Mouse (Mus musculus) spleen, postnatal 10 days (tissue): ENCODE measurements around the gene Dach1.

ENCODE experiments used
- DNase-seq, 2 experiments: peaks; one replicate each; pipeline ENCODE4 v3.0.0; 2021 to 2022; ENCODE audit warnings: low spot score in 2 of 2

Dach1 gene

GRCm38 (mm10) chr14:98108764-98109163, 60.8 kb downstream of the Dach1 start:
- no peak for DNase-seq

GRCm38 (mm10) chr14:98106208-98106607, 63.4 kb downstream of the Dach1 start:
- DNase-seq, result no peak

GRCm38 (mm10) chr14:98104314-98104955, 65.1 kb downstream of the Dach1 start:
- DNase-seq, result no peak

- DNase-seq, result no peak
Observed at GRCm38 (mm10) chr14:98095229-98095628, 74.3 kb downstream of the Dach1 start.

GRCm38 (mm10) chr14:98089246-98089645, 80.3 kb downstream of the Dach1 start:
- no peak for DNase-seq

- no peak for DNase-seq
Observed at GRCm38 (mm10) chr14:98087355-98087754, 82.2 kb downstream of the Dach1 start.

- no peak for DNase-seq
Observed at GRCm38 (mm10) chr14:98086794-98087193, 82.8 kb downstream of the Dach1 start.

- no peak for DNase-seq
Observed at GRCm38 (mm10) chr14:98085141-98085540, 84.4 kb downstream of the Dach1 start.

- no peak for DNase-seq
Observed at GRCm38 (mm10) chr14:98084720-98085119, 84.8 kb downstream of the Dach1 start.

GRCm38 (mm10) chr14:98083419-98083818, 86.1 kb downstream of the Dach1 start:
- DNase-seq, result no peak

GRCm38 (mm10) chr14:98080014-98080413, 89.6 kb downstream of the Dach1 start:
- DNase-seq, result no peak

- no peak for DNase-seq
Observed at GRCm38 (mm10) chr14:98077996-98078395, 91.6 kb downstream of the Dach1 start.

GRCm38 (mm10) chr14:98073421-98074080, 96.0 kb downstream of the Dach1 start:
- DNase-seq, result no peak

- no peak for DNase-seq
Observed at GRCm38 (mm10) chr14:98072647-98073420, 96.7 kb downstream of the Dach1 start.

- no peak for DNase-seq
Observed at GRCm38 (mm10) chr14:98071877-98072276, 97.7 kb downstream of the Dach1 start.

GRCm38 (mm10) chr14:98067273-98067905, 102.2 kb downstream of the Dach1 start:
- DNase-seq, result no peak

GRCm38 (mm10) chr14:98064190-98064589, 105.4 kb downstream of the Dach1 start:
- DNase-seq, result no peak

- DNase-seq, result no peak
Observed at GRCm38 (mm10) chr14:98049329-98049728, 120.2 kb downstream of the Dach1 start.

GRCm38 (mm10) chr14:98048403-98048802, 121.2 kb downstream of the Dach1 start:
- DNase-seq, result no peak

- DNase-seq, result no peak
Observed at GRCm38 (mm10) chr14:98047670-98048069, 121.9 kb downstream of the Dach1 start.

GRCm38 (mm10) chr14:98046960-98047359, 122.6 kb downstream of the Dach1 start:
- no peak for DNase-seq

- DNase-seq, result no peak
Observed at GRCm38 (mm10) chr14:98038524-98038923, 131.0 kb downstream of the Dach1 start.
